8 mouse cellular contexts compared by ENCODE assay signal in the genomic region with DNA sequence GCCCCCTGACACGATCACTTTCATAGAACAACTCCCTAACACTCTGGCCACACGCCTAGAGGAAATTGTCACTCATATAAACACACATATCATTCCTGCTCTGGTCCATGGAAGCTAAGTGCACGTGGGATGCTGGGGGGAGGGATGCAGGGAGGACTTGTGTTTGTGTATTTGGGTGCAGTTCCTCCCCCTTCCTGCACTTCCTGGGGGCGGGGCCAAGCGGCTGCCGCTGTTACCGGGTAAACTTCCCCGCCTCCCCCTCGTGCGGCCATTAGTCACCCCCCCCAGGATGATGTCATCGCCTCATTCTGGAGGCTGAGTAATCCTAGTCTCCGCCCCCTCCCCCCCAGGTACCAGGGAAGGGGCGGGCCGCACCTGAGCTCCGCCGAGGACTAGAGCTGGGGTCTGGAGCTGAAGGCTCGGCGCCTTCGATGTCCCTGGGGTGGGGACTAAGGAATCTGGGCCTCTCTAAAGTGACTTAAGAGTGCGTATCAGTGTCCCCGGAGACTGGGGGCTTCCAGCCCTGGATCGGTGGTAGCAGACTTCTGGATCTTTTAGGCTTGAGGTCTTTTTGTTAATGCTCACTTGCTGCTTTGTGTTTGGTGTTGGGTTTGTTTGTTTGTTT. TPM values are rescaled to one million over a fixed set of nuclear protein-coding genes. Genes with fewer than 3 reads are reported as not detected.
A peak's percentile ranks its signal among the peaks of the same experiment; 100 is the strongest.
DNase-seq lines count a peak whose midpoint lies in the region; ATAC-seq and TF ChIP-seq lines count a peak whose summit lies in the region.

No protein-coding gene starts in this region.

- no peaks in the 10 kb centered on the region for H3K9me3 ChIP-seq in heart, embryonic 15.5 days (replicated peaks)
- no peaks in the 10 kb centered on the region for H3K9me3 ChIP-seq in liver, postnatal 0 days (ENCODE audit: low read length)
- H3K9me3 ChIP-seq in neural tube, embryonic 13.5 days, result no peaks in the 10 kb centered on the region

- DNase-seq in c-Kit-negative CD71-positive TER-119-positive erythroid progenitor cells, embryonic 14.5 days (ENCODE audit: low read depth, low spot score), result peak; percentile 47
- peak; percentile 82 for DNase-seq in fibroblast of lung, adult 2 months (ENCODE audit: low read depth)
- DNase-seq in kidney, postnatal 25 days, result peak; percentile 93 to 94
- peak; percentile 94 for DNase-seq in liver, postnatal 0 days
- DNase-seq in telencephalon, adult 2 months (ENCODE audit: low read depth, low spot score), result peak; percentile 73

- peak overlapping the region; percentile 40 for H3K4me3 ChIP-seq in heart, embryonic 15.5 days
- H3K4me3 ChIP-seq in liver, postnatal 0 days (ENCODE audit: low read depth, low read length), result peak overlapping the region; percentile 43
- peak overlapping the region; percentile 40 for H3K4me3 ChIP-seq in neural tube, embryonic 13.5 days

- peak; percentile 51 for TF ChIP-seq CTCF in liver, postnatal 0 days (IDR thresholded peaks at IDR 0.05; ENCODE audit: low read depth)

- peak overlapping the region; percentile 80 for H3K27ac ChIP-seq in heart, embryonic 15.5 days
- H3K27ac ChIP-seq in liver, postnatal 0 days (ENCODE audit: low read depth), result peak overlapping the region; percentile 94
- H3K27ac ChIP-seq in neural tube, embryonic 13.5 days (replicated peaks), result peak overlapping the region; percentile 72

- under 1% methylated on average over 22 of the region's 22 CpGs for WGBS in heart, embryonic 15.5 days
- 5% methylated on average over 22 of the region's 22 CpGs for WGBS in liver, postnatal 0 days (ENCODE audit: insufficient replicate concordance)
- 1% methylated on average over 22 of the region's 22 CpGs for WGBS in neural tube, embryonic 13.5 days

- peak; percentile 44; the same call in 1 of the 2 replicates for TF ChIP-seq EP300 in liver, postnatal 0 days (IDR thresholded peaks at IDR 0.05; ENCODE audit: low read depth)

- H3K9ac ChIP-seq in heart, embryonic 15.5 days, result peak overlapping the region; percentile 16; the same call in 1 of the 2 replicates
- peak overlapping the region; percentile 52; the same call in 1 of the 2 replicates for H3K9ac ChIP-seq in liver, postnatal 0 days (replicated peaks)
- H3K9ac ChIP-seq in neural tube, embryonic 13.5 days, result peak overlapping the region; percentile 68

- peak; percentile 64 for ATAC-seq in CD4-positive, CD25-positive, alpha-beta regulatory T cell, adult 4 months
- ATAC-seq in heart, embryonic 15.5 days (replicated peaks; ENCODE audit: insufficient number of reproducible peaks, insufficient read depth, low FRiP score, low read depth), result peak; percentile 29; the same call in 1 of the 2 replicates
- ATAC-seq in liver, postnatal 0 days, result peak; percentile 50
- ATAC-seq in neural tube, embryonic 13.5 days (ENCODE audit: low read depth), result 0 out of 2 replicates have a peak, but pooled peaks have one; percentile 3

- H3K27me3 ChIP-seq in heart, embryonic 15.5 days, result no peaks in the 10 kb centered on the region
- peaks cover 14% of the 10 kb centered on the region for H3K27me3 ChIP-seq in liver, postnatal 0 days (ENCODE audit: insufficient read depth, low read length)
- H3K27me3 ChIP-seq in neural tube, embryonic 13.5 days, result no peaks in the 10 kb centered on the region

- peak overlapping the region; percentile 68 for H3K4me2 ChIP-seq in heart, embryonic 15.5 days
- H3K4me2 ChIP-seq in liver, postnatal 0 days (ENCODE audit: low read depth, low read length), result peak overlapping the region; percentile 77
- H3K4me2 ChIP-seq in neural tube, embryonic 13.5 days, result peak overlapping the region; percentile 64

- H3K4me1 ChIP-seq in heart, embryonic 15.5 days (replicated peaks), result peaks cover 36% of the 10 kb centered on the region
- H3K4me1 ChIP-seq in liver, postnatal 0 days (ENCODE audit: insufficient read depth), result peaks cover 22% of the 10 kb centered on the region
- peaks cover 47% of the 10 kb centered on the region for H3K4me1 ChIP-seq in neural tube, embryonic 13.5 days (replicated peaks)

- no peaks in the 10 kb centered on the region for H3K36me3 ChIP-seq in heart, embryonic 15.5 days
- no peaks in the 10 kb centered on the region for H3K36me3 ChIP-seq in liver, postnatal 0 days (replicated peaks; ENCODE audit: insufficient read depth, low read length)
- no peaks in the 10 kb centered on the region for H3K36me3 ChIP-seq in neural tube, embryonic 13.5 days

RNA-seq across cellular contexts. Expression of a gene that starts 10.3 kb away (rescaled TPM):
- 10 to 100 TPM in 1 of 2 experiments, 1 to 10 TPM in 1; 7.6 to 13.1 TPM for polyA plus RNA-seq in CD4-positive, CD25-positive, alpha-beta regulatory T cell, adult 4 months (2017; shearing (Covaris generic))
- 14.4 and 18.3 TPM in 2 replicates for polyA plus RNA-seq in heart, embryonic 15.5 days (2015; fragmentation: Nextera tagmentation; extraction: Ambion mirVana)
- polyA plus RNA-seq in liver, postnatal 0 days (2015; fragmentation: Nextera tagmentation; extraction: Ambion mirVana), result 5.7 and 8.8 TPM in 2 replicates
- 31.2 and 35.4 TPM in 2 replicates for polyA plus RNA-seq in neural tube, embryonic 13.5 days (2015; fragmentation: Nextera tagmentation; extraction: Ambion mirVana)

RNA-seq across cellular contexts. Expression of a gene that starts 11.3 kb away (rescaled TPM):
- 1 to 10 TPM in 1 of 2 experiments, not detected in 1; 1.2 TPM for polyA plus RNA-seq in CD4-positive, CD25-positive, alpha-beta regulatory T cell, adult 4 months (2017; shearing (Covaris generic))
- 6.6 and 6.9 TPM in 2 replicates for polyA plus RNA-seq in heart, embryonic 15.5 days (2015; fragmentation: Nextera tagmentation; extraction: Ambion mirVana)
- 3.7 and 4.1 TPM in 2 replicates for polyA plus RNA-seq in liver, postnatal 0 days (2015; fragmentation: Nextera tagmentation; extraction: Ambion mirVana)
- 22.4 and 22.8 TPM in 2 replicates for polyA plus RNA-seq in neural tube, embryonic 13.5 days (2015; fragmentation: Nextera tagmentation; extraction: Ambion mirVana)

RNA-seq across cellular contexts. Expression of a gene that starts 23.5 kb away (rescaled TPM):
- 1 to 10 TPM; 1.0 to 2.3 TPM for polyA plus RNA-seq in CD4-positive, CD25-positive, alpha-beta regulatory T cell, adult 4 months (2017; shearing (Covaris generic))
- polyA plus RNA-seq in heart, embryonic 15.5 days (2015; fragmentation: Nextera tagmentation; extraction: Ambion mirVana), result 8.8 and 11.1 TPM in 2 replicates
- polyA plus RNA-seq in liver, postnatal 0 days (2015; fragmentation: Nextera tagmentation; extraction: Ambion mirVana), result 7.5 and 8.4 TPM in 2 replicates
- polyA plus RNA-seq in neural tube, embryonic 13.5 days (2015; fragmentation: Nextera tagmentation; extraction: Ambion mirVana), result 30.0 and 39.3 TPM in 2 replicates

RNA-seq across cellular contexts. Expression of a gene that starts 37.5 kb away (rescaled TPM):
- polyA plus RNA-seq in CD4-positive, CD25-positive, alpha-beta regulatory T cell, adult 4 months (2017; shearing (Covaris generic)), result not detected
- 2.0 and 4.1 TPM in 2 replicates for polyA plus RNA-seq in heart, embryonic 15.5 days (2015; fragmentation: Nextera tagmentation; extraction: Ambion mirVana)
- polyA plus RNA-seq in liver, postnatal 0 days (2015; fragmentation: Nextera tagmentation; extraction: Ambion mirVana), result 5.5 and 6.9 TPM in 2 replicates
- 2.3 and 2.8 TPM in 2 replicates for polyA plus RNA-seq in neural tube, embryonic 13.5 days (2015; fragmentation: Nextera tagmentation; extraction: Ambion mirVana)

RNA-seq across cellular contexts. Expression of a gene that starts 52.9 kb away (rescaled TPM):
- under 1 TPM in 1 of 2 experiments, not detected in 1; 0.15 TPM for polyA plus RNA-seq in CD4-positive, CD25-positive, alpha-beta regulatory T cell, adult 4 months (2017; shearing (Covaris generic))
- polyA plus RNA-seq in heart, embryonic 15.5 days (2015; fragmentation: Nextera tagmentation; extraction: Ambion mirVana), result 0.76 and 1.1 TPM in 2 replicates
- 0.92 and 1.2 TPM in 2 replicates for polyA plus RNA-seq in liver, postnatal 0 days (2015; fragmentation: Nextera tagmentation; extraction: Ambion mirVana)
- 0.15 TPM in 1 of 2 replicates, not detected in the other for polyA plus RNA-seq in neural tube, embryonic 13.5 days (2015; fragmentation: Nextera tagmentation; extraction: Ambion mirVana)

Comparison
In these comparisons a context has a peak if more than half of its experiments do, and no peak if none do; other contexts are left out.
1. Peak in every context shown above with its lines: DNase-seq, ATAC-seq, H3K4me3 ChIP-seq and H3K27ac ChIP-seq.
2. ATAC-seq: peak in every context shown above with its lines; median percentile 64 in CD4-positive, CD25-positive, alpha-beta regulatory T cell, adult 4 months; 50 in liver, postnatal 0 days; 29 in heart, embryonic 15.5 days; 3 in neural tube, embryonic 13.5 days.
3. H3K9ac ChIP-seq: peak in every context shown above with its lines; median percentile 68 in neural tube, embryonic 13.5 days; 52 in liver, postnatal 0 days; 16 in heart, embryonic 15.5 days.